Mouse (Mus musculus) splenic B cell, adult 2 months (primary cell): ENCODE measurements around the gene Ust.

Source experiments
- DNase-seq: peaks from one replicate; pipeline ENCODE4 v3.0.0-alpha.2; 2011; ENCODE audit warnings: low read depth, low spot score
- H3K27me3 ChIP-seq: 2 replicates; pipeline ENCODE4 v1.6.1; 2012; ENCODE audit warnings: mild to moderate bottlenecking, low read length, moderate library complexity, mixed read lengths; ENCODE audit not compliant: control insufficient read depth, poor library complexity, insufficient read depth, severe bottlenecking
- H3K36me3 ChIP-seq: 2 replicates; pipeline ENCODE4 v1.6.1; 2012; ENCODE audit warnings: mild to moderate bottlenecking, low read length, moderate library complexity, mixed read lengths; ENCODE audit not compliant: control insufficient read depth, poor library complexity, insufficient read depth, severe bottlenecking

The Ust gene

DNA sequence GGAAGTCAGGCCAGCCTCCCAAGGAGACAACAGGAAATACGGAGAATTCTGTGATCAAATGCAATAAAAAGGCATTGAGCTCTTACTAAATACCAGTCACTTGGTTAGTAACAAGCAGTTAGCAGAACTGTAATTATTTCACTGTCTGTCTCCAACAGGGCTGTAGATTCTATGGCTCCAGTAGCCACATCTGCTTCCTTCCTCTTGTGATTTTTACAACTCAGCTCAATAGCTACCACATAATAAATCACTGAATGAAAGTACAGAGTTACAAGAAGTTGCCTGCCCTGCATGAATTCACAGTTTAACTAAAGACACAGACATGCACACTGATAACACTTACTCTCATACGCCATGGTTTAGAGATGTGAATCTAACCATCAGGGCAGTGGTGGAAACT is 176.1 kb downstream of the Ust start:
- no peaks in the 10 kb centered on the region for H3K27me3 ChIP-seq
- no peaks in the 10 kb centered on the region for H3K36me3 ChIP-seq
- no peak for DNase-seq

DNA sequence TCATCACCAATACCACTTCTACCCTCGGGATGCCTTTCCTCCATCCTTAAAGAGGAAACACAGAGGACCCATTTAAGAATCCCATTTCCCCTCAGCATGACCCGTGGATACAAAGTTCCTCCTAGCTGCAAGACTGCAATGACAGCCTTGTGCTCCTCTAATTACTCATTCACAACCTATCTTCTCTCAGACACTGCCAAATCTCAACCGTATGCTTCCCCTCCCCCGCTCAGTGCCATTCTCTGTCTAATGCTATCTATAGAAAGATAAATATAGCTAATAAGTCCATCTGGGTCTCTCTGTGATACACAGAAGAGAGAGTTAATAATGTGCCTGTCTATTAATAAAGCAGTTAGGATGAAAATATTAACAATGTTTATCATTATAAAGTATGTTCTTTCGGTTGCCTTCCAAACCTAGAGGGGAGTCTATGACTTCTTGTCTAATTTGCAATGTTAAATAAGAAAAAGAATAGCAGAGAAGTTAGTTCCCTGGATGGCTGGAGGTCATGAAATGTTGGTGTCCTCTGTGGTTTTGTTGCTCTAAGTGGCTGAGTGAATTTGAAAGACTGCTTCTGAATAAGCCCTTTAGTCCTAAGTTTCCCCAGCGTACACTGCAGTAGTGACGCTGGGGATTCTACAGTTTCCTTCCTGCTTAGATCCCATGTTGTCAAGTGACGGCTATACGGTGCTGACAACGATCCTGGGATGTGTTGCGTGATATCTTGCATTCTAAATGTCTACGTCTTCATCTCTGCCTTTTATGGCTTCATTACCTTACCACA is 178.8 kb downstream of the Ust start:
- no peak for DNase-seq

DNA sequence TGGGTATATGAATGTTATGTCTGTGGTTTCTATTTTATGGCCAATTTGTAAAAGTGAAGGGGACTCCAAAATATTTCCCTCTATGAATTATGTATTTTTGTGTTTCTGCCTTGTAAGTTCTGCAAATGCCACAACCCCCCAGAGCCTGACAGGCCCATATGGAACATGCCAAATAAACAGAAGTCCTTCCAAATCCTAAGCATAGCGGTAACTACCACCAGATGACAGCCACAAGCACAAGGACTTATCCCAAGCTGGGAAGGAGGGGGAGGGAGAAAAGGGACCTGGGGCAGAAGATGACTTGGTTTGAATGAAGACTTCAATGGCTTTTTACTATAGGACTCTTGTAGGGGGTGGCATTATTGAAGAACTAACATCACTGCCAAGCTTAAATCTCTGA is 182.0 kb downstream of the Ust start:
- no peak for DNase-seq
- Histone ChIP-seq H3K27me3 (no peaks in the 10 kb centered on the region), H3K36me3 (no peaks in the 10 kb centered on the region)

More for the DNA sequence above, 178.8 kb downstream of the Ust start:
- no peaks in the 10 kb centered on the region for H3K27me3 ChIP-seq
- no peaks in the 10 kb centered on the region for H3K36me3 ChIP-seq

DNA sequence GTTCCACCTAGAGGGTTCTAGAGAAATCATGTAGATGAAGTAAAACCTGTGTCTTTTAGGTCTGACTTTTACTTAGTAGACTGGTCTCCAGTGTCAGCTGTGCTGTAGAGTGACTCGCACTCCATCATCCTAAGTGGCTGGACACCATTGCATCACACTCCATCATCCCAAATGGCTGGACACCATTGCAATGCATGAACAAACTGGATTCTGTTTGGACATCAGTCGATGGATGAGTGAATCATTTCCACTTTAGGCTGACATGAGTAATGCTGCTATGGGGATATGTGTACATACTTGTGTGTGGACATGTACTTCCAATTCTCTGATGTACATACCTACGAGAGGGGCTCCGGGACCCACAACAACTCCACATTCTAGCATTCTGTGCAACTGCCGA is 187.7 kb downstream of the Ust start:
- no peaks in the 10 kb centered on the region for H3K27me3 ChIP-seq

DNA sequence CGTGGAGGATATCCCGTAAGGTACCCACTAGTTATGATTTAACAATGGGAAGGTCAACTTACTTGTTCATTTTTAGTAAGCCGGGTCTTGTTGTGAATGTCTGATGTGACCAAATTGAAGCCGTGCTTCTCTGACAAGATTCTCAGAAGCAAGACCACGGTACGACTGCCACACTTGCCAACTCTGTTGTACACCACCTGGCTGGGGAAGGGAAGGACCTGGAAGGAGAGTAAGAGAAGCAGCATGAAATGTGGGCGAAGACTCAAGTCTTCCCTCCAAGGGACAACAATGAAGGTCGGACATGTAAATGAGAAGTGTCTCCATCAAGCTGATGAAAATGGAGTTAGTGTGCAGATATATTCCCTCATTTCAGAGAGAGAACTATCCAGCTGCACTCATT is 188.6 kb downstream of the Ust start:
- H3K27me3 ChIP-seq, result no peaks in the 10 kb centered on the region
- H3K36me3 ChIP-seq, result no peaks in the 10 kb centered on the region
- DNase-seq, result no peak

More for the DNA sequence above, 187.7 kb downstream of the Ust start:
- no peaks in the 10 kb centered on the region for H3K36me3 ChIP-seq
- DNase-seq, result no peak

DNA sequence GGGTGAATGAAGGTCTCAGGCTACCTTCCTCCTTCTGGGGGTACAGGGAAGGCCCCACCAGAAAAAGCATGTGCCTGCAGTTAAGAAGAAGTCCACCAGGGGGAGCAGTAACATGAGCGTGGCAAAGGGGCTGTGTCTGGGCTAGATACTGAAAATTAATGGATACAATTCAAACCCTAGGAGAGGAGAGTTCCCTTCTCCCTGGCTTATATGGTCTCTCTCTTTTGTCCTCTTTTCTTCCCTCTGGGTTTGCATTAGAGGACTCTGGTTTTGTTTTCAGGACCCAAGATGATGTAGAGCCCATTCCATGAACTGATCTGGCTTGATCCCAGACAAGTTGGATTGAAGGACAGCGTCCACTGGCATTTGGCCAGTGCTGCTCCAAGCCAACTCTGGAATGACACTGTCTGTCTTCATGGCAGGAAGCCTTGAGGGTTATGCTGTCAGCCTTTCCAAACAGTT is 195.3 kb downstream of the Ust start:
- DNase-seq, result peak; percentile 64
- H3K27me3 ChIP-seq, result no peaks in the 10 kb centered on the region
- H3K36me3 ChIP-seq, result no peaks in the 10 kb centered on the region

DNA sequence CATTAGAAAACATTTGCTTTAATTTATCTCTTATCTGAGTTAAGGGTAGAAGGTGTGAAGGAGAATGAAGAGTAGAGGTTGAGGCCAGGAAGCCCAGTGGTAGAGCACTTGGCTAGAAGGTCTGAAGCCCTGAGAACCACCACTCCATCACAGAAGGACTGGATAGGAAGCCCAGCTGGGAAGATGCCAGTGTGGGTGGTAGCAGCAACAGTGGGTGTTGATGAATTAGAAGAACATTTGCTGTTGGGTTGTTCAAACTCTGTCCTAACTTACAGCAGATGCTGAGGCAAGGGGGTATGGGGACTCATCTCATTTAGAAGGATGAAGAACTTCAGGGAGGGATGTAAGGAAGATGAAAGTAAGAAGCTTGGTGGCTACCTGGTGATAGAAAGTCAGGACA is 197.9 kb downstream of the Ust start:
- Histone ChIP-seq H3K36me3 (no peaks in the 10 kb centered on the region), H3K27me3 (no peaks in the 10 kb centered on the region)
- no peak for DNase-seq

DNA sequence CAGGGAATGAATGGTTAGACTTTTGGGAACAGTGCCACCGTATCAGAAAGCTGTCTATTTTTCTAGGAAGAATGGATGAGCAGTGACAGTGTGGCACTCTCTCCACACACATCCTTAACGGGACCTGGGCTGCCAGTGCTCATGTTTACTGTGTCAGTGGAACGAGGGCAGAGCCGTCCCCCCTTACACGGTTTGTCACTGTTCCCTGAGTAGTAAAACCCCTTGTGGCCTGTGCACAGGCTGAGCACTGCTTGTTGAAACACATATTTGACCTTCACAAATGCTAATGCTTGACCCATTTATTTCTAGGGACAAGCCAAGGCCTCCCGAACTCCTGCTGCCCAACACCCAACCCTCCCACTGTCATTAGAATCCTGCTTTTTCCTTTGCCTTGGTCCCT is 209.2 kb downstream of the Ust start:
- no peaks in the 10 kb centered on the region for H3K36me3 ChIP-seq
- DNase-seq, result no peak
- no peaks in the 10 kb centered on the region for H3K27me3 ChIP-seq

DNA sequence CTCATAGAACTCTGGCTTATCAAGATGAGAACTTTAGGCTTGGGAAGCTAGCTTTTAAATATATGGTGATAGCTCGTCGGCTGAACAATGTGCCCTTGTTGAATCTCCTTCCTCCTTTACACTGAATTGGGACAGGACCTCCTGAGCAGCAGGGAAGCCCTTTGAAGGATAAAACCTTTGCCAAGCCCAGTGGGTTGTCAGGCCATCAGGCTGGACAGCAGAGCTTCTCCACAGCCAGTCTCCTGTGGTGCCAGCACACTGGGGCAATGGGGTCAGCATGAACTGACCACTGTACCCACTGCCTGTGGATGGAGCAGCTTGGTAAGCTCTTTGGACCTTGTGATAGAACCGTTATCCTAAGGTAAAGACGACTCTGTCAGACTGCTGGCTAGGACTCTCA is 214.4 kb downstream of the Ust start:
- no peaks in the 10 kb centered on the region for H3K27me3 ChIP-seq
- H3K36me3 ChIP-seq, result no peaks in the 10 kb centered on the region
- no peak for DNase-seq

DNA sequence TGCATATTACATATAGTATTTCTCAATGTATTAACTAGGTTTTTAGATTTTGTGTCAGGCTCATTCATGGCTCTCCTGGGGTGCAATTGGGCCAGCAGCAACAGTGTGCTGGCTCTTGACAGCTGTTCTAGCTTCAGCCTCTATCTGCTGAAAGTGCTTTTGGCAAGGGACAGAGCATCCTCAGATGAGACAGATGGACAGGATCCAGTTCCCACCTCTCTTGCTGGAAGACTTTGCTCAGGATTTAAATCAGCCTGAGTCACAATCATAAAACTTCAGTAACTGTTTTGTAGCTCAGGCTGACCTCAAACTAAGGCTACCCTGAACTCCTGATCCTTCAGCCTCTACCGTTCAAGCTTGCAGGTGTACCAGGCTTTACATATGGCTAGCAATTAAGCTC is 219.5 kb downstream of the Ust start:
- no peaks in the 10 kb centered on the region for H3K27me3 ChIP-seq
- DNase-seq, result no peak
- H3K36me3 ChIP-seq, result no peaks in the 10 kb centered on the region

DNA sequence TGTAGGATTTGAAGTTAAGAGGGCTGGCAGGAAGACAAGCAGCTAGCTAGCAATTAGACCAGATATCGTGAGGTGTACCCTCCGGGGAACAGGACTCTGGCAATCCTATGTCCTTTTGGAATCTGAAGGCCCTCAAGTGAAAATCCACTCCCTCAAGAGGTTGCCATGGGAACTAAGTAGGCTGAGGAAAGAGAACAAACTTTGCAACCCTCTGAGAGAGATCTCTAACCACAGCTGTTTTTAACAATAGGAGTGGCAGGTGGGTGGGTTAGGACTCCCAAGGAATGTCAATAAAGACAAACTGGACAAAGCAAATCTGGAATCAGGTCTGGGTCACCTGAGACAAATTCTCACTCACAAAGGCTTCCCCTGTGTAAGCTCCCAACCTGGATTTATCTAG is 221.4 kb downstream of the Ust start:
- no peaks in the 10 kb centered on the region for H3K27me3 ChIP-seq
- H3K36me3 ChIP-seq, result no peaks in the 10 kb centered on the region
- no peak for DNase-seq

DNA sequence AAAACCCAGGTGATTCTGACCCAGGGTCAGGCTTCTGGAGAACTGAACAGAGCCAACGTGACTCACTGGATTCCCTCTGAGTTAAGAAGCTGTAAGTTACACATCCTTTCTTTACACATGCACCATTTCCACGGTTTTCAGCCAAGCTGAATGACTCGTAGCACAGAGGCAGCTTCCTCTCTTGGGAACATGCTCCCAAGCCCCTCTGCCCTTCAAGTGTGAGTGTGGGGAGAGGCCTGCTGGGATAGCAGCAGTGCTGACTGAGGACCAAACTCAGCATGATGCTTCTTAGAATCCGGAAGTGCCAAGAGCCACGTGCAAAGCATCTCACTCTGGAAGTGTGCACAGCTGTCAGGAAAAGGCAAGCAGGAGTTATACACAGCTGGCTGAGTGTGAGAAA is 228.0 kb downstream of the Ust start:
- no peaks in the 10 kb centered on the region for H3K27me3 ChIP-seq
- no peaks in the 10 kb centered on the region for H3K36me3 ChIP-seq

DNA sequence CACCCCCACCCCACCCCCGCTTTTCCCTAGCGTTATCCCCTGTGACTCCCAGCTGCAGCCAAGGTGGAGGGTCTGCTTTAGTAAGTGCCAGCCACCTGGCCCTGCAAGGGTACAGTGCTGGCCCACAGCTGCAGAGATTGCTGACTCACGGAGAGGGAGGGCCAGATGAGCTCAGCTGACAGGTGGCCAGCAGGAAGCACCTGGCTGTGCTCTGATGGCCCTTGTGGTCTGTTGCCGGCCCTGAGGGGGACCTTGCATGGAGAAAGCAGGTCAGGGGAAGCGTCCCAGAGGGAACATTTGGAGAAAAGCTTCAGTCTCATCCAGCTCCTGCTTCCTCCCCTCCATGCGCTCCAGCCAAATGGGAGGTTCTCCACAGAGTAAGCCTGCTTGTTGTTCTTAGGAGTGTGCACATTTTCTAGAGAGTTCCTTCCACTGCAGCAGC is 231.3 kb downstream of the Ust start:
- Histone ChIP-seq H3K36me3 (no peaks in the 10 kb centered on the region), H3K27me3 (no peaks in the 10 kb centered on the region)
- DNase-seq, result no peak

More for the DNA sequence above, 228.0 kb downstream of the Ust start:
- DNase-seq, result no peak

DNA sequence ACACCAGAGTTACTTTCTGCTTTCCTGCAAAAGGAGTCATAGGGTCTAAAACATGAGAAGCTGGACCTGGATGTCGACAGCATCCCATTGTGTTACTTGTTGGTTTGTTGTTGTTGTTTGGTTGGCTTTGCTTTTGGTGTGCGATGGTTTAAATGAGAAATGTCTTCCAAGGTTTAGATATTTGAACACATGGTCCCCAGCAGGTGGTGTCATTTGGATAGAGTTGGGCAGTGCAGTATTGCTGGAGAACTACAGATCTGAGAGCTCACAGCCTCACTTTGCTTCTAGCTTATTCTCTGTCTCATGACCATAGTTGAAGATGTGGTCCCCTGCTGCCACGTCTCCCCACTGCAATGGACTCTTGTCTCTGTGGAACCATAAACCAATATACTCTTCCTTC is 234.6 kb downstream of the Ust start:
- Histone ChIP-seq H3K27me3 (no peaks in the 10 kb centered on the region), H3K36me3 (no peaks in the 10 kb centered on the region)
- no peak for DNase-seq

DNA sequence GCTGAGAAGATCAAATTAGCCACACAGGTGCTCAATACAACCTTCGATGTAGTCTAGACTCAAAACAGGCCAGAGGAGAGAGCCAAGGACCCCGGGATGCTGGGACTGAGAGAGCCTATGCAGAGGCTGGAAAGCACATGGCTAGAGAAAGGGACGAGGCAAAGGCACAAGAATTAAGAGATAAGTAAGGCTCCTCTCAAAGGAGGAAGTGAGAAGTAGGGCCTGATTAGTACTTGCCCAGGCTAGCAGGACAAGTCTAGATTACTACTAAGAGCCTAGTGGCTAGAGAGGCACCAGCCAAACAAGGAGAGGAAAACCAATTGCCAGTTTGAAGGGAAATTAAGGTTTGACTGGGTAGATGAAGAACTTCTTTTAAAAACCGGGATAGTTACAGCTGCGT is 241.5 kb downstream of the Ust start:
- no peaks in the 10 kb centered on the region for H3K36me3 ChIP-seq
- DNase-seq, result no peak
- no peaks in the 10 kb centered on the region for H3K27me3 ChIP-seq

DNA sequence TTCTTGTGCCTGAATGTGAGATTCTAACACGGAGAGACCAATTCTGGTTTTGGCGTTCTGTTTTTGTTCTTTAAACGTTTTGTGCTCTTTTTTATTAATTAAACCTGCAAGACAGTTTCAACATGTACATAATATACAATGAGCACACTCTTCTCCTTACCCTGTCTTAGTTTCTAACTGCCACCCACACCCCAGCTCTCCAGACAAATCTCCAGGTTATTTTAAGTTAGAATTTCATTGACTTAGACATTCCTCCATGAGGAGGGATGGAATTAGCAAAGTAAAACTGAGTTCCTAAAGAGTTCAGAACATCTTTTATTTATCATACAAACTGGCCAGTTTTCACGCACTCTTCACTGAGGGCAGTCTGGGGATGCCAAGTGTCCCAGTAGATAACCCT is 248.9 kb downstream of the Ust start:
- Histone ChIP-seq H3K36me3 (no peaks in the 10 kb centered on the region), H3K27me3 (no peaks in the 10 kb centered on the region)
- no peak for DNase-seq
